Mouse (Mus musculus): ENCODE results near the gene Etv2. TPM values are rescaled to one million over a fixed set of nuclear protein-coding genes. Genes with fewer than 3 reads are reported as not detected.

Gene Etv2
- total and polyA plus RNA-seq, 2 experiments from 2014 or later, result not detected

GRCm38 (mm10) chr7:30604944-30605343 is 30.7 kb downstream of the Etv2 start:
- ATAC-seq (no peak), DNase-seq (ENCODE audit: low spot score) (no peak)
- no peak for TF ChIP-seq CTCF (IDR thresholded peaks at IDR 0.05; ENCODE audit: low read depth)
- 90% methylated on average over 8 of the region's 8 CpGs for WGBS
- Histone ChIP-seq H3K36me3 (ENCODE audit: insufficient read depth, low read length) (no peaks in the 10 kb centered on the region), H3K27me3 (ENCODE audit: insufficient read depth, low read length) (no peaks in the 10 kb centered on the region), H3K4me1 (ENCODE audit: insufficient read depth, low read length) (no peaks in the 10 kb centered on the region), H3K4me2 (ENCODE audit: low read depth, low read length) (no peak overlapping the region), H3K9me3 (ENCODE audit: low read length) (no peaks in the 10 kb centered on the region), H3K27ac (no peak overlapping the region), H3K9ac (replicated peaks; ENCODE audit: low read length) (no peak overlapping the region), H3K4me3 (ENCODE audit: low read length) (no peak overlapping the region)

DNA sequence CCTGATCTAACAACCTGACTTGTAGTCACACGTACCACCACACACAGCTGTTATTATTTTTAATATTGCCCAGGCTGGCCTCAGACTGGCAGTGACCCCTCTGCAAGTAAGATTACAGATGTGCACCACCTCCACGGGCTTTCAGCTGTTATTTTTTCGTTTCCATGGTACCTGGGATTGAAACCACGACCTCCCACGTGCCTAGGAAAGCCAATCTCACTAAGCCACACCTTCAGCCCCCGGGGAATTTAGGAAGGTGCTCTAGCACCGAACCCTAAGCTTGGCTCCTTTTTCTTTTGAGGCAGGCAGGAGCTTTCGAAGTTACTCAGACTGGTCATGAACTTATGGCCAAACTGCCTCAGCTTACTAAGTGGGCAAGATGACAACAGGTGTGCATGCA is 31.2 kb downstream of the Etv2 start:
- 66% methylated on average over 8 of the region's 8 CpGs for WGBS
- Histone ChIP-seq H3K4me1 (ENCODE audit: insufficient read depth, low read length) (no peaks in the 10 kb centered on the region; the same call in 1 of the 2 replicates), H3K27me3 (ENCODE audit: insufficient read depth, low read length) (no peaks in the 10 kb centered on the region), H3K27ac (no peak overlapping the region), H3K9me3 (ENCODE audit: low read length) (no peaks in the 10 kb centered on the region), H3K4me2 (ENCODE audit: low read depth, low read length) (no peak overlapping the region), H3K9ac (replicated peaks; ENCODE audit: low read length) (no peak overlapping the region), H3K4me3 (ENCODE audit: low read length) (no peak overlapping the region), H3K36me3 (ENCODE audit: insufficient read depth, low read length) (no peaks in the 10 kb centered on the region)
- no peak for TF ChIP-seq CTCF (IDR thresholded peaks at IDR 0.05; ENCODE audit: low read depth)
- no peak for ATAC-seq
- no peak for DNase-seq (ENCODE audit: low spot score)

GRCm38 (mm10) chr7:30602583-30602982 is 33.1 kb downstream of the Etv2 start:
- Histone ChIP-seq H3K4me2 (ENCODE audit: low read depth, low read length) (no peak overlapping the region), H3K9me3 (ENCODE audit: low read length) (no peaks in the 10 kb centered on the region), H3K9ac (replicated peaks; ENCODE audit: low read length) (no peak overlapping the region), H3K36me3 (ENCODE audit: insufficient read depth, low read length) (no peaks in the 10 kb centered on the region), H3K27ac (no peak overlapping the region), H3K4me3 (ENCODE audit: low read length) (no peak overlapping the region), H3K4me1 (ENCODE audit: insufficient read depth, low read length) (no peaks in the 10 kb centered on the region; the same call in 1 of the 2 replicates), H3K27me3 (ENCODE audit: insufficient read depth, low read length) (no peaks in the 10 kb centered on the region)
- 44% methylated on average over 3 of the region's 3 CpGs for WGBS
- DNase-seq (ENCODE audit: low spot score) (no peak), ATAC-seq (no peak)
- no peak for TF ChIP-seq CTCF (IDR thresholded peaks at IDR 0.05; ENCODE audit: low read depth)

GRCm38 (mm10) chr7:30600651-30601050 is 35.0 kb downstream of the Etv2 start:
- Histone ChIP-seq H3K9me3 (ENCODE audit: low read length) (no peaks in the 10 kb centered on the region), H3K36me3 (ENCODE audit: insufficient read depth, low read length) (no peaks in the 10 kb centered on the region), H3K27ac (no peak overlapping the region), H3K4me1 (ENCODE audit: insufficient read depth, low read length) (no peaks in the 10 kb centered on the region; the same call in 1 of the 2 replicates), H3K4me3 (ENCODE audit: low read length) (no peak overlapping the region), H3K4me2 (ENCODE audit: low read depth, low read length) (peak overlapping the region; percentile 40; the same call in 1 of the 2 replicates), H3K9ac (replicated peaks; ENCODE audit: low read length) (no peak overlapping the region), H3K27me3 (ENCODE audit: insufficient read depth, low read length) (no peaks in the 10 kb centered on the region)
- no peak for TF ChIP-seq CTCF (IDR thresholded peaks at IDR 0.05; ENCODE audit: low read depth)
- 65% methylated on average over 7 of the region's 7 CpGs for WGBS
- ATAC-seq (no peak), DNase-seq (ENCODE audit: low spot score) (no peak)

DNA sequence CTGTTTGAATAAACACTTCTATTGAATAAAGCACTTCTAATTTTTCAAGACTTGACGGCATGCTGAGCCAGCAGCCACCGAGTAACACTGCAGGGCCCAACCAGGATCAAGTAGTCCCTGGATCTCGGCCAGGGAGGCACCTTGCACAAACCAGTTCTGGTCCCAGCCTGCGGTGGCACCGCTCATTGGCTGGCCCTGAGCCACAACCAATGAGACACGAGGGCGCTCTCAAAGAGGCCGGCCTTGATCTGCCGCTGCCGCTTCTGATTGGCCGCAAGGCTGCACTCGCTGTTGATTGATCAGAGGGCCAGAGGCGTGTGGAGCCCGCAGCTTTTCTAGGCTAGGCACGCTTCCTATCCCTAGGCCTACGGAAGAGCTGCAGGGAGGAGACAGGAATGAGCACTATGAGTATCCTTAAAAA is 35.7 kb downstream of the Etv2 start:
- no peaks in the 10 kb centered on the region for H3K36me3 ChIP-seq (ENCODE audit: insufficient read depth, low read length)
- TF ChIP-seq CTCF (IDR thresholded peaks at IDR 0.05; ENCODE audit: low read depth), result no peak
- peak overlapping the region; percentile 40 for H3K4me2 ChIP-seq (ENCODE audit: low read depth, low read length)
- no peaks in the 10 kb centered on the region for H3K27me3 ChIP-seq (ENCODE audit: insufficient read depth, low read length)
- H3K9me3 ChIP-seq (ENCODE audit: low read length), result no peaks in the 10 kb centered on the region
- ATAC-seq (peak; percentile 97), DNase-seq (ENCODE audit: low spot score) (peak; percentile 97)
- H3K4me3 ChIP-seq (ENCODE audit: low read length), result no peak overlapping the region
- H3K9ac ChIP-seq (replicated peaks; ENCODE audit: low read length), result no peak overlapping the region
- 2% methylated on average over 16 of the region's 16 CpGs for WGBS
- H3K4me1 ChIP-seq (ENCODE audit: insufficient read depth, low read length), result no peaks in the 10 kb centered on the region; the same call in 1 of the 2 replicates
- H3K27ac ChIP-seq, result no peak overlapping the region

GRCm38 (mm10) chr7:30598786-30599185 is 36.9 kb downstream of the Etv2 start, which contains the start of gene Zbtb32:
Gene Zbtb32, minus strand, starts transcription at chr7:30598909.
- Histone ChIP-seq H3K27me3 (ENCODE audit: insufficient read depth, low read length) (no peaks in the 10 kb centered on the region), H3K4me3 (ENCODE audit: low read length) (no peak within 1 kb of the TSS), H3K36me3 (ENCODE audit: insufficient read depth, low read length) (no peaks in the 10 kb centered on the region), H3K27ac (no peak within 1 kb of the TSS), H3K4me1 (ENCODE audit: insufficient read depth, low read length) (no peaks in the 10 kb centered on the region; the same call in 1 of the 2 replicates), H3K9me3 (ENCODE audit: low read length) (no peaks in the 10 kb centered on the region), H3K9ac (replicated peaks; ENCODE audit: low read length) (no peak within 1 kb of the TSS), H3K4me2 (ENCODE audit: low read depth, low read length) (peak within 1 kb of the TSS; percentile 40)
- ATAC-seq, result no peak
- 92% methylated on average over 12 of the region's 12 CpGs for WGBS
- TF ChIP-seq CTCF (IDR thresholded peaks at IDR 0.05; ENCODE audit: low read depth), result no peak
- DNase-seq (ENCODE audit: low spot score), result no peak

- H3K4me1 ChIP-seq (ENCODE audit: insufficient read depth, low read length), result no peaks in the 10 kb centered on the region; the same call in 1 of the 2 replicates
- H3K9ac ChIP-seq (replicated peaks; ENCODE audit: low read length), result no peak overlapping the region
- 74% methylated on average over 5 of the region's 5 CpGs for WGBS
- no peak for DNase-seq (ENCODE audit: low spot score)
- H3K4me3 ChIP-seq (ENCODE audit: low read length), result no peak overlapping the region
- H3K27ac ChIP-seq, result no peak overlapping the region
- H3K9me3 ChIP-seq (ENCODE audit: low read length), result no peaks in the 10 kb centered on the region
- no peaks in the 10 kb centered on the region for H3K27me3 ChIP-seq (ENCODE audit: insufficient read depth, low read length)
- ATAC-seq, result no peak
- H3K36me3 ChIP-seq (ENCODE audit: insufficient read depth, low read length), result no peaks in the 10 kb centered on the region
- H3K4me2 ChIP-seq (ENCODE audit: low read depth, low read length), result no peak overlapping the region
- TF ChIP-seq CTCF (IDR thresholded peaks at IDR 0.05; ENCODE audit: low read depth), result no peak
Measured at GRCm38 (mm10) chr7:30596811-30597210, 38.8 kb downstream of the Etv2 start.
